11 mouse cellular contexts compared by ENCODE assay signal in the genomic region with DNA sequence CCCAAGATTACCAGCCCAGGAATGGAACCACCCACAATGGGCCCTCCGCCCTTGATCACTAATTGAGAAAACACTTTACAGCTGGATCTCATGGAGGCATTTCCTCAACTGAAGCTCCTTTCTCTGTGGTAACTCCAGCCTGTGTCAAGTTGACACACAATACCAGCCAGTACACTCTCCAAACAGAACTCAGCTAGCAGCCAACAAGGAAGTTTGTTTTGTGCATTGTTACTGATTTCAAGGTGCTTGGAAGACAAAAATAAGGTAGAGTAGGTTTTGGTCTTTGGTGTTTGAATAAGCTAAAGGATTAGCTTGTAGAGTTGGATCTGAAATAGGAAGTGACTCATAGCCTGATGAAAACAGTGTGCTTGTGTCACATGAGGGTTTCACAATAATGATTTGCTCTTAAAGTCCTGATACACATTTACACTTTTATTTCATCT.
DNase-seq lines count a peak whose midpoint lies in the region; ATAC-seq and TF ChIP-seq lines count a peak whose summit lies in the region.
"Had no signal": no experiment of that assay in that cellular context is flagged by ENCODE, and none has a peak within 500 bp of the region (broad histone marks: within the 10 kb centered on the region; RNA-seq: fewer than 3 reads in every experiment).

No protein-coding gene starts in this region.

- H3K79me2 ChIP-seq in macrophage (ENCODE audit: inconsistent target) = no peaks in the 10 kb centered on the region

- peak overlapping the region; percentile 90 for H3K27ac ChIP-seq in macrophage
- no peak overlapping the region for H3K27ac ChIP-seq in forebrain, postnatal 0 days (ENCODE audit: low read depth, low read length)
- H3K27ac ChIP-seq: forebrain, embryonic 10.5 days had no signal

- TF ChIP-seq CTCF in forebrain, postnatal 0 days (IDR thresholded peaks at IDR 0.05; ENCODE audit: low read depth) = no peak

- 56% methylated on average over 1 of the region's 1 CpGs for WGBS in macrophage (ENCODE audit: missing documents)
- WGBS in forebrain, postnatal 0 days = 94% methylated on average over 1 of the region's 1 CpGs

- no peaks in the 10 kb centered on the region for H3K27me3 ChIP-seq in forebrain, postnatal 0 days (ENCODE audit: insufficient read depth, low read length)

- H3K9ac ChIP-seq in forebrain, postnatal 0 days = no peak overlapping the region

- no peak overlapping the region for H3K4me2 ChIP-seq in forebrain, postnatal 0 days (ENCODE audit: low read depth)
- H3K4me2 ChIP-seq: liver, embryonic 11.5 days had no signal

- no peaks in the 10 kb centered on the region for H3K4me1 ChIP-seq in forebrain, postnatal 0 days (ENCODE audit: insufficient read depth)
- H3K4me1 ChIP-seq: forebrain, embryonic 10.5 days had no signal

- no peak for ATAC-seq in forebrain, postnatal 0 days

- DNase-seq in 3T3-L1 (ENCODE audit: low read depth, low spot score) (peak; percentile 69), 416B (ENCODE audit: low read depth) (peak; percentile 80)
- DNase-seq in gonadal fat pad, adult 2 months (ENCODE audit: low read depth) = peak; percentile 34
- DNase-seq in kidney, adult 9 months = no peak
- no peak for DNase-seq in cerebellum, postnatal 4 days (ENCODE audit: low spot score in 2 of 2)
- DNase-seq in forebrain, postnatal 0 days = no peak
- DNase-seq: cerebellum, adult 11 months; embryo, embryonic 11 days had no signal

- no peaks in the 10 kb centered on the region for H3K9me3 ChIP-seq in forebrain, postnatal 0 days (ENCODE audit: low read length)
- H3K9me3 ChIP-seq: forebrain, embryonic 10.5 days had no signal

- H3K36me3 ChIP-seq in macrophage (ENCODE audit: inconsistent target) = no peaks in the 10 kb centered on the region
- H3K36me3 ChIP-seq in forebrain, postnatal 0 days (ENCODE audit: insufficient read depth) = no peaks in the 10 kb centered on the region
- H3K36me3 ChIP-seq: forebrain, embryonic 10.5 days had no signal

- H3K4me3 ChIP-seq in macrophage (ENCODE audit: inconsistent target) = no peak overlapping the region
- no peak overlapping the region for H3K4me3 ChIP-seq in forebrain, postnatal 0 days (ENCODE audit: low read depth, low read length)
- H3K4me3 ChIP-seq: forebrain, embryonic 10.5 days had no signal

Comparison
In these comparisons a context has a peak if more than half of its experiments do, and no peak if none do; other contexts are left out.
1. DNase-seq: peak in 3T3-L1 (single experiment), 416B (single experiment) and gonadal fat pad, adult 2 months (single experiment); none in kidney, adult 9 months (single experiment), cerebellum, postnatal 4 days (0 of 2) and forebrain, postnatal 0 days (single experiment).